Mouse (Mus musculus): ENCODE measurements at regions not wholly inside any gene's neighbourhood (a gene's known extent, or its start where the extent isn't known, plus 50 kb on each side); places are given as distances from the start of the nearest gene placed in this dataset.

GRCm38 (mm10) chr15:62168958-62169590, 1246.3 kb upstream of the A1bg start:
- no peak for DNase-seq

- no peak for DNase-seq
Observed at GRCm38 (mm10) chr15:62168522-62168921, 1245.7 kb upstream of the A1bg start.

GRCm38 (mm10) chr15:62166786-62167185, 1244.0 kb upstream of the A1bg start:
- DNase-seq = no peak

- DNase-seq = no peak
Observed at GRCm38 (mm10) chr15:62165826-62166500, 1243.2 kb upstream of the A1bg start.

GRCm38 (mm10) chr15:62164766-62165410, 1242.1 kb upstream of the A1bg start:
- DNase-seq = no peak

DNA sequence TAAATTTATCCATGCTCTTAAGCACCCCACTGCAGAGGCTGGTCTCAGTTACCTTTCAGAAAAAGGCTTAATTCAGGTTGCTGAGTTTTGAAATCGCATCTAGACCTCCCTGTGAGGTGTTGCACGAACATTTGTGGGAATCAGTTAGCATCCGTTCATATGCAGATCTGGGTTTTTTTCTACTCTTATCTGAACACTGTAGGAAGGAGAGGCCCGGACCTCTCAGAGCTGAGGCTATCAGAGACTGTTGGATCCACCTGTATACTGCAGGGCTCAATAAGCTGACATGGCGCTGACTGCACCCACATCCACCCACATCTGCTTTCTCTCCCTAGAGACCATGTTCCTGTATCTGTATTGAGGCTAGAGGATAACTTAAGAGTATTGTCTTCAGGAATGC, 1240.4 kb upstream of the A1bg start:
- no peak for DNase-seq

DNA sequence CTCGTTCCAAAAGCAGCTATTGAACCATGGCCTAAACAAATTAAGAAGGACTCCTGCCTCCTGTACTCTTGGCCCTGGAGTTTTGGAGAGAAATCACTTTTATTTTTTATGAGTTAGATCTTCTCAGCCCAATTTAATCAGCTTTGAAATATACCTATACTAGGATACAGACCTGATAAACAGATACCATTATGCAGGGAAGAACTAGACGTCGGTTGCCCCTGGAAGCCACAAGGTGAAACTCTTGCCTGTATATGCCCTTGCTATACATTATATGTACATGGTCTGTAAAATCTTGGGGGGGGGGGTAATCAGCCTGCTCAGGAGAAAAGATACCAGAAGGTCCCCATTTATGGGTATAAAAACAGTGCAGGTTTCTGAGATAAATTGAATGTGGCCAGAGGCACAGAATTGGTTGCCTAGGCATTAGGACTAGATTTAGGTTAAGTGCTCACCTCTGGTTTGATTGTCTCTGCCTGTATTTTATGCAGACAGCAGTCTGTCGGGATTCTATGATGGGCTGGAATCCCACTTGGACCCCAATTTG, 1239.9 kb upstream of the A1bg start:
- no peak for DNase-seq

DNA sequence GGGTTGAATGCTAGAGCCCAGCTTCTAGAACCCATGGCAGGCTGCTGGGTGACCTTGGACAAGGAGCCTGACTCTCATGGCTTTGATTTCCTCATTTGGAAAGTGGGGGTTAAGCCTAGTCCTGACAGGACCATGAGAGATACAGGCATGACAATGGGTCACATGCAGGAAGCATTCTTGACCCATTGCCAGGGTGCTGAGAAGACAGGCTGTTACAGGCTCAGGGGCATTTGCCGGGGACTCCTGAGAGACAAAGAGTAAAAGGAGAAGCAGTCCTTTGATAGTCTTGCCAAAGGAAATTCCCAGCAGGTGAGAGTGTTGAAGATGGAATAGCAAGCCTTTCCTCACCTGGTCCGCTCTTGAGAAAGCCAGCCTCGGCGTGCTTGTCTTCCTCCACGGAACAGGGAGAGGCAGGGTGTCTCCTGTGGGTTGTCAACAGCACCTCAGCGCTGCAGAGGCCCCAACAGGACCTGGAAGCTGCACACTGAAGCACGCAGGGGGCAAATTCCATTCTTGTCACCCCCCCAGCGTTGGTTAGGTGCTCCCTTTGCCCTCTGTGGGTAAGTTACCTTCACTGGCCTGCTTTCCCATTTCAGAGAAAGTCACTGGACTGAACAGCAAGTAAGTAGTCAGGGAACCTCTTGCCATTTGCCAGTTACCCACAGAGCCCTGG, 1239.3 kb upstream of the A1bg start:
- DNase-seq = peak; percentile 80

DNA sequence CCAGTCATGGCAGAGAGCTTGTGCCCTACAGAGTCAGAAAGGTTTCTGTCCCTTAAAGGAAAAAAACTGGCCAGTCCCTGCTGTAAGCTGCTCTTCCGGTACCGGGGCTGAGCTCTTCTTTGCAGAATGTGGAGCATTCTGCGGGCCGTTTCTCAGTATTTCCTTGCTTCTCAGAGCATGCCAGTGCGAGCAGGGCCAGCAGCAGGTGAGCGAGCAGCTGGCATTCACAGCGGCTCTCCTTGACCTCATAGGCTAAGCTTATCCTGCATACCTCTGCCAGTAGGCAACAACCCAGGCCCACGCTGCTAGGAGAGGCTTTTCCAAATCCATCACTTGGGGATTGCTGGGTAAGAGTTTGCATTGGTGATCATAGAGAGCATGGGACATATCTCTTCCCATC, 1238.2 kb upstream of the A1bg start:
- peak; percentile 57 for DNase-seq

GRCm38 (mm10) chr15:62158875-62159675, 1236.3 kb upstream of the A1bg start:
- no peak for DNase-seq

DNA sequence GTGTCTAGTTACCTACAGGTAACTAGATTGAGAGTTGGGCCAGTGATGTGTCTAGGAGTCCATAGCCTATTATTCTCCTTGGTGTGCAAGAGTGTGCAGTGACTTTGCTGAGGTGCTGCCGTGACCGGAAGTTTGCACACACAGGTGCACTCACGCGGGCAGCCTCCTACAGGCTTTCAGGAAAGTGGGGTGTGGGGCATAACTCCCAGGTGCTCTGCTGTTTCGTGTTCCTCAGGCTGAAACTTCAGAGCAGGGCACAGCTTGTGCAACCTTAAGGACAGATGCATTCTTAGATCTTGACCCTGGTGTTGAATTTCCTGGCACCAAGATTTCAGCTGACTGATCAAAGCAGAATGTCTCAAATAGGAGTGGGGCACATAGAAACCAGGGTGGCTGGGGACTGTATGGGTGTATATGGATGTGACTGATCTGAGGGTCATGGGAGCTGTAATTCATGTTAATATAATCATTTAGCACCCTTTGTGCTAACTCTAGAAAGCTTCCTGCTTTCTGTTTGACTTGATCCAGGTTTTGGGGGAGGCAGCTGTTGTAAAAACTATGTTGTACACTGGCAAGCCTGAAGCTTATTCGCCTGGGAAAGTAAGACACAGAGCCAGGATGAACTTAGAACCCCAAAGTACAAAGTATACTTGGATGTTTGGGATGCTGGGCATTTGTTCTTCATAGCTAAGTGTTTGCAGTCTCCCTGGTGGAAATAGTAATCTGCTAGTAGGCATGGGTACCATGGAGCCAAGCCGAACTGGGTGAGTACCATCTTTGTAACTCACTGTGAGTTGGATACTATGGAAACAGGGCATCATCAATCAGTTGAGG, 1234.6 kb upstream of the A1bg start:
- no peak for DNase-seq

DNA sequence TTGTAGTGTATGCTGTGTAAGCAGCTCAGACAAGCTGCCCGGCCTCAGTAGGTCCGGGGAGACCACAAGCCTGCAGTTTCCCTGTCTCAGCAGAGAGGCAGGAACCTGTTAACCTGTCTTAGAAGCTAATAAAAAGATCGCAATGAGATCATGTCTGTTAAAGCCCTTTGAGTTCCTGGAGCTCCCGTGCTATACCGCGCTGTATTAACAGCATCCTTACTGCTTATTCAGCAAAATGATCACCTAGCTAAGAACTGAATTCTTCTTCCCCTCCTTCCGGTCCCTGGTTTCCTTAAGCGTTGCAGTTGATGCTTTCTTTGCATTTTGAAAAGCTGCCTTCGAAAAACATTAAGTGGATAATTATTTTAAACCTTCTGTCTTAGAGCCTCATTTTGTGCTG, 1230.4 kb upstream of the A1bg start:
- no peak for DNase-seq

- no peak for DNase-seq
Observed at GRCm38 (mm10) chr15:62152133-62152532, 1229.3 kb upstream of the A1bg start.

- no peak for DNase-seq
Observed at GRCm38 (mm10) chr15:62151690-62152089, 1228.9 kb upstream of the A1bg start.

DNA sequence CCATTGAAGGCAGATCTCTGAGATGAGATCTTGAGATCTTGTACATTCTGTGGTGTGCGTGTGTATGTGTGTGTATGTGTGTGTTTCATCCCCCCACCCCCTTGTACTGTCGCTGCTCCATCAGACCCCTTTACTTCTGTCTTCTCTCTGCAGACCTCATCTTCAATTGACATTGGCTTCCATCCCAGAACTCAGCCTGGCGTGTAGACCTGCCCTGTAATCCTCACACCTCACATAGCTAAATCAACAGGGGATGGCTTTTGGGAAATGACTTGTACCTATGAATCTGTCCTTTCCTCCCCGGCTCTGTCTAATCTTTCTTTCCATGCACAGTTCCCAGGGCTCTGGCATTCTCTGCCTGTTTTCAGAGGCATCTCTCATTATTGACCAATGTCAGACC, 1227.5 kb upstream of the A1bg start:
- DNase-seq = no peak

- DNase-seq = no peak
Observed at GRCm38 (mm10) chr15:62148680-62149237, 1225.9 kb upstream of the A1bg start.

GRCm38 (mm10) chr15:62147343-62147953, 1224.6 kb upstream of the A1bg start:
- no peak for DNase-seq

DNA sequence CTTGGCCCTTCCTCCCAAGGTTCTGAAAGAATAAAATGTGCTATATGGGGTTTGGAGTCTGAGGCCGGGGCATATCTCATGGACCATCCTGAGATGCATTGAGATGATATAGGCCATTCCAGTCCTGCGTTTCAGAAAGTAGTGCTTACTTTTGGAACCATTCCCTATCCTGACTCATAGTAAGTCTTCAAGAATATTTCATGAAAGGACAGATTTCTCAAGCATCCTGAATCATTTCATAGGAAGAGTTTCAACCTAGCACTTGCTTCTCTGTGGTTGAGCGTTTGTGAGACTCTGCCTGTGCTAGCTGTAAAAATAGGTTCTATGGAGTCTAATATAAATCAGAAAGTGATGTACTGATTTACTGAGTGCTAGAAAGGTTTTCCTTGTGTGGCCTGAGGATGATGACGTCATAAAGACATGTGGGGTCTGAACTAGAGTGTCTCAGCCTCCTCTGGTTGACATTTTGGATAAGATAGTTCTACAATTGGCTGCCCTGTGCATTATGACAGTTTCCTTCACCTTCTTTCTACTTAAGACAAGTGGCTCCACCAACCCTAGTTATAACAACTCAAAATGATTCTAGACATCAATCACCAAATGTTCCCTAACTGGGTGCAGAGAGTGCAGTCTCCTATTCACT, 1223.0 kb upstream of the A1bg start:
- no peak for DNase-seq

DNA sequence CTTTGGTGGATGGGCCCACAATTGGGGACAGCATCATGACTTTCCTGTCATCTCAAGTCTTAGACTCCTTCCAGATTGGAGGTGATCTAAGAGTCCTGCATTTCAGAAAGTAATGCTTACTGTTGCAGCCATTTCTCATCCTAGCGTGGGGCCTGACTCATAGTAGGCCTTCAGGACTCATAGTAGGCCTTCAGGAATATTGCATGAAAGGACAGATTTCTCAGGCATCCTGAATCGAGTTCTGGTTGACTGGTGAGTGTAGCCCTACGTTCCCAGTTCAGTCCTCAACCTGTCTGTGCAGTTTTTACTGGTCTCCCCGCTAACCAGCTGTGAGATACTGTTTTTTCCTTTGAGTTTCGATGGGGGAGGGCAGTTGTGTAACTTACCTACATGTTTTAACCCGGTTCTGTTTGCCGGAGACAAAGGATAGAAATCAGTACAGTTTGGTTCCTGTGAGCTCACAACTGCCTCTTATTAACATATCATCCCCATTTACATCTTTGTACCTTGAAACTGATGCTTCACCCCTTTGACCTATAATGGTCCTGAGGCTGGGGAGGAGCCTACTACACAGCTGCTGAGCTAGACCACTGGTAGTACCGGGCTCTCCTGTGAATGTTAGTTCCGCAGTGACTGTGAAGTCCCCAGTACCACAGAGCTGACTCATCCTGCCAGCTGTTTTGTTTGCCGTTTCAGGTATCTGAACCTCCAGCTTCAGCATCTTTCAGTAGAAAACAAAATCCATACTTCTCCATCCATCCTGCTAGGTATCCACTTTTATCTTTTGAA, 1222.2 kb upstream of the A1bg start:
- no peak for DNase-seq

DNA sequence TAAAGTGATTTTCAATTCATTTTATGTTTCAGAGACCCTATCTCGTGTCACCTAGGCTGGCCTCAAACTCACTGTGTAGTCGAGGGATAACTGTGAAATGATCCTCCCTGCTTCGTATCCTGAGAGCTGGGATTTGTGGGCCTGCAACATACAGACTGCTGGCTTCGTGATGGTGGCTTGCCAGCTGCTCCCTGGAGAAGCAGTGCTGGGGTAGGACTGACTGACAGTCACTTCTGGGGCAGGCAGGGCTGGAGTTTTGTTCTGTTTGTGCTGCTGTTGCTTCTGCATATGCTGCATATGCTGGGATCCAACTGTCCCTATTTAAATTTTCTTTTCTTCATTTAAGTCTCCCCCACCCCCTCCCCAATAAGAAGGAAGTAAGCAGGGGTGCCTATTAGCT, 1217.0 kb upstream of the A1bg start:
- DNase-seq = no peak

All from kidney, adult 18-20 months (tissue).